Mouse (Mus musculus): ENCODE measurements around the gene Gm45808. TPM values are rescaled to one million over a fixed set of nuclear protein-coding genes. Genes with fewer than 3 reads are reported as not detected.
"Not testable (repeated sequence)": the region's sequence is repeated elsewhere in the genome, so short reads cannot be mapped to it uniquely, and the experiment has no call there.

Gm45808 gene
- total and polyA plus RNA-seq, 2 experiments from 2014 or later, result not detected

- Histone ChIP-seq H3K27ac (no peak overlapping the region), H3K4me3 (ENCODE audit: low read length) (no peak overlapping the region), H3K4me1 (ENCODE audit: insufficient read depth, low read length) (peaks cover 11% of the 10 kb centered on the region; the same call in 1 of the 2 replicates), H3K27me3 (ENCODE audit: insufficient read depth, low read length) (no peaks in the 10 kb centered on the region), H3K4me2 (ENCODE audit: low read depth, low read length) (no peak overlapping the region), H3K9me3 (ENCODE audit: low read length) (no peaks in the 10 kb centered on the region), H3K36me3 (ENCODE audit: insufficient read depth, low read length) (no peaks in the 10 kb centered on the region), H3K9ac (replicated peaks; ENCODE audit: low read length) (no peak overlapping the region)
- DNase-seq (ENCODE audit: low spot score) (no peak), ATAC-seq (no peak)
- WGBS, result 91% methylated on average over 7 of the region's 7 CpGs
- TF ChIP-seq CTCF (IDR thresholded peaks at IDR 0.05; ENCODE audit: low read depth), result no peak
These were observed 34.0 kb upstream of the Gm45808 start for GRCm38 (mm10) chr7:45520605-45521004.

GRCm38 (mm10) chr7:45519345-45520120 lies 32.9 kb upstream of the Gm45808 start:
- H3K9me3 ChIP-seq (ENCODE audit: low read length), result no peaks in the 10 kb centered on the region
- H3K36me3 ChIP-seq (ENCODE audit: insufficient read depth, low read length), result no peaks in the 10 kb centered on the region
- DNase-seq (ENCODE audit: low spot score), result no peak
- H3K4me1 ChIP-seq (ENCODE audit: insufficient read depth, low read length), result 0 out of 2 replicates have a peak, but pooled peaks cover under 1% of the 10 kb centered on the region
- H3K27ac ChIP-seq, result no peak overlapping the region
- no peak overlapping the region for H3K9ac ChIP-seq (replicated peaks; ENCODE audit: low read length)
- no peak for ATAC-seq
- WGBS, result 72% methylated on average over 8 of the region's 8 CpGs
- no peak overlapping the region for H3K4me3 ChIP-seq (ENCODE audit: low read length)
- H3K4me2 ChIP-seq (ENCODE audit: low read depth, low read length), result no peak overlapping the region
- H3K27me3 ChIP-seq (ENCODE audit: insufficient read depth, low read length), result no peaks in the 10 kb centered on the region
- TF ChIP-seq CTCF (IDR thresholded peaks at IDR 0.05; ENCODE audit: low read depth), result no peak

DNA sequence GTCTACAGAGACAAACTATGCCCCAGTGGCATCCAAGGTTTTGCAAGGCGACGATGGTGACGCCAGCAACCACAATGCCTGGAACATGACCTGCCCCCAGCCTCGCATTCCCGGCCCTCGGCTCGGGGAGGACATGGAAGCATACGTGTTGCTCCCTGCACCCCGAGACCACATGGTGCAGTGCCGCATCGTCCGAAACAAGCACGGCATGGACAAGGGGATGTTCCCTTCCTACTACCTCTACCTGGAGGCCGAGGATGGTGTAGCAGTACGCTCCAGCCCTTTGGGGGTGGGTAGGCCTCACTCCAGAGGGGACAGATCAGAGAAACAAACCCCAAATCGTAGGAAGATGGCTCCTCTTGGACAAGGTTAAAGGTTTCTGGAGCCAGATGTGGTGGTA lies 32.0 kb upstream of the Gm45808 start:
- 92% methylated on average over 16 of the region's 16 CpGs for WGBS
- no peaks in the 10 kb centered on the region for H3K27me3 ChIP-seq (ENCODE audit: insufficient read depth, low read length)
- no peaks in the 10 kb centered on the region for H3K4me1 ChIP-seq (ENCODE audit: insufficient read depth, low read length)
- H3K36me3 ChIP-seq (ENCODE audit: insufficient read depth, low read length), result no peaks in the 10 kb centered on the region
- H3K27ac ChIP-seq, result no peak overlapping the region
- ATAC-seq (no peak), DNase-seq (ENCODE audit: low spot score) (no peak)
- H3K4me2 ChIP-seq (ENCODE audit: low read depth, low read length), result no peak overlapping the region
- H3K9ac ChIP-seq (replicated peaks; ENCODE audit: low read length), result no peak overlapping the region
- H3K9me3 ChIP-seq (ENCODE audit: low read length), result no peaks in the 10 kb centered on the region
- TF ChIP-seq CTCF (IDR thresholded peaks at IDR 0.05; ENCODE audit: low read depth), result no peak
- H3K4me3 ChIP-seq (ENCODE audit: low read length), result no peak overlapping the region

GRCm38 (mm10) chr7:45516846-45517245 lies 30.2 kb upstream of the Gm45808 start:
- not testable (repeated sequence) for H3K4me2 ChIP-seq (ENCODE audit: low read depth, low read length); DNase-seq (ENCODE audit: low spot score); H3K4me1 ChIP-seq (ENCODE audit: insufficient read depth, low read length); H3K27me3 ChIP-seq (ENCODE audit: insufficient read depth, low read length); H3K9me3 ChIP-seq (ENCODE audit: low read length); H3K36me3 ChIP-seq (ENCODE audit: insufficient read depth, low read length); H3K27ac ChIP-seq; H3K4me3 ChIP-seq (ENCODE audit: low read length); H3K9ac ChIP-seq (replicated peaks; ENCODE audit: low read length); ATAC-seq
- WGBS, result 72% methylated on average over 5 of the region's 5 CpGs

GRCm38 (mm10) chr7:45515436-45515835 lies 28.8 kb upstream of the Gm45808 start:
- Histone ChIP-seq H3K9me3 (ENCODE audit: low read length) (no peaks in the 10 kb centered on the region), H3K9ac (replicated peaks; ENCODE audit: low read length) (no peak overlapping the region), H3K4me1 (ENCODE audit: insufficient read depth, low read length) (no peaks in the 10 kb centered on the region), H3K27ac (no peak overlapping the region), H3K4me2 (ENCODE audit: low read depth, low read length) (no peak overlapping the region), H3K4me3 (ENCODE audit: low read length) (no peak overlapping the region), H3K36me3 (ENCODE audit: insufficient read depth, low read length) (no peaks in the 10 kb centered on the region), H3K27me3 (ENCODE audit: insufficient read depth, low read length) (no peaks in the 10 kb centered on the region)
- DNase-seq (ENCODE audit: low spot score) (no peak), ATAC-seq (peak; percentile 30; the same call in 1 of the 2 replicates)
- TF ChIP-seq CTCF (IDR thresholded peaks at IDR 0.05; ENCODE audit: low read depth), result no peak
- 28% methylated on average over 16 of the region's 16 CpGs for WGBS

GRCm38 (mm10) chr7:45514411-45514810 lies 27.8 kb upstream of the Gm45808 start:
- ATAC-seq, result no peak
- no peak for DNase-seq (ENCODE audit: low spot score)
- H3K27me3 ChIP-seq (ENCODE audit: insufficient read depth, low read length), result no peaks in the 10 kb centered on the region
- H3K36me3 ChIP-seq (ENCODE audit: insufficient read depth, low read length), result no peaks in the 10 kb centered on the region
- H3K4me2 ChIP-seq (ENCODE audit: low read depth, low read length), result no peak overlapping the region
- no peak for TF ChIP-seq CTCF (IDR thresholded peaks at IDR 0.05; ENCODE audit: low read depth)
- H3K4me3 ChIP-seq (ENCODE audit: low read length), result no peak overlapping the region
- H3K9me3 ChIP-seq (ENCODE audit: low read length), result no peaks in the 10 kb centered on the region
- H3K27ac ChIP-seq, result no peak overlapping the region
- H3K4me1 ChIP-seq (ENCODE audit: insufficient read depth, low read length), result peaks cover 2% of the 10 kb centered on the region; the same call in 1 of the 2 replicates
- WGBS, result 91% methylated on average over 7 of the region's 7 CpGs
- H3K9ac ChIP-seq (replicated peaks; ENCODE audit: low read length), result no peak overlapping the region

Measured in hindbrain, postnatal 0 days (tissue).